Mouse (Mus musculus) MEL-GATA-1-ER (cell line): ENCODE results near the gene Rab37.

Experiments used
- DNase-seq: peaks from one replicate; pipeline ENCODE4 v3.0.0-alpha.2; 2012; ENCODE audit warnings: low read depth; ENCODE audit errors: extremely low read depth

The Rab37 gene

GRCm38 (mm10) chr11:115131768-115132381, 40.6 kb downstream of the Rab37 start:
- DNase-seq = no peak

DNA sequence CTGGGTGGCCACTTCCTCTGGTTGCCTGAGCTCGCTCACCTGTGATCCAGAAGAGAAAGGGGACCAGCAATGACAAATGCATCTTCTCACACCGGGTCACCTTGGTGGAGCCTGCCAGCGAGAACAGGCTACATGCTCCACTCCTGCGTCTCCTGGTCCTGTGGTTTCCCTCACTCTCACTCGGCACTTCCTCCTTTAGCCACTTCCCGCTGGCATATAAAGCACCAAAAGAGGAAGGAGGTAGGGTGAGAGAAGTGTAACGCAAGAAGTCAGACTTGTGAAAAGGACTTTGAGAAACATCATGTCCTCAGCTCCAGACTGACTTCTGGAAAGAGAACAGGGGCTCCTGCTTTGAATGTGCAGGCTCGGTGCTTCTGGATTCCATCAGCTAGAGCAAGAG, 42.6 kb downstream of the Rab37 start, which contains the start of gene Cd300lf:
Gene Cd300lf, minus strand, starts transcription at position 193 of the 400 bp plus-strand sequence.
- DNase-seq = peak; percentile 89

DNA sequence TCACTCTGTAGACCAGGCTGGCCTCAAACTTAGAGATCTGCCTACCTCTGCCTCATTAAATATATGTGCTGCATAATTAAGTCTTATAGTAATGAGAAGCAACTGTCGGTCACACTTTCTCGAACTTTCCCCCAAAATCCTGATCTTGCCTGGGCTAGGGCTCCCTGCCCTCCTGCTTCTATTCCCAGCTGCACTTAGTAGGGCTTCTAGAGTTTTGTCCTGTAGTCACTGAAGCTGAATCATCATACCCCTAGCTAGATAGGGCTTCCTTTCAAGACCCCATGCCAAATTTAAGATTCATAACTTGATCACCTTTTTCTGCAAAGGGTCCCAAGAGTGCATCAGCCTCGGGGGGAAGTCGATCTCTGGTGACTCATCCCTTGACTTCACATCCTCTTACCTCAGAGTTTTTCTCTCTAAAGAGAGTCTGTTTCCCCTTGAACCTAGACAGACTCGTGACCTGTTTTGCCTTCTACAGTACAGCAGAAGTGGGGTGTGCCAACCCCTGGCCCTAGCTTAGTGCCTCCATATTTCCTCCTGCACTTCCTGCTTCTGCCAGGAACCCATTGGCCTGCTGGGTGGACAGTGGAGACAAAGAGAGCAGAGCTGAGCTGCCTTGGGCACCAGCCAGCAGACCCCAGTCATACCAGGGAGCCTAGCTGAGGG, 47.5 kb downstream of the Rab37 start:
- DNase-seq = no peak

GRCm38 (mm10) chr11:115141970-115142369, 50.7 kb downstream of the Rab37 start:
- DNase-seq = no peak

- DNase-seq = no peak
Measured at GRCm38 (mm10) chr11:115147813-115148212, 56.6 kb downstream of the Rab37 start.

GRCm38 (mm10) chr11:115150741-115151254, 59.6 kb downstream of the Rab37 start:
- DNase-seq = no peak

DNA sequence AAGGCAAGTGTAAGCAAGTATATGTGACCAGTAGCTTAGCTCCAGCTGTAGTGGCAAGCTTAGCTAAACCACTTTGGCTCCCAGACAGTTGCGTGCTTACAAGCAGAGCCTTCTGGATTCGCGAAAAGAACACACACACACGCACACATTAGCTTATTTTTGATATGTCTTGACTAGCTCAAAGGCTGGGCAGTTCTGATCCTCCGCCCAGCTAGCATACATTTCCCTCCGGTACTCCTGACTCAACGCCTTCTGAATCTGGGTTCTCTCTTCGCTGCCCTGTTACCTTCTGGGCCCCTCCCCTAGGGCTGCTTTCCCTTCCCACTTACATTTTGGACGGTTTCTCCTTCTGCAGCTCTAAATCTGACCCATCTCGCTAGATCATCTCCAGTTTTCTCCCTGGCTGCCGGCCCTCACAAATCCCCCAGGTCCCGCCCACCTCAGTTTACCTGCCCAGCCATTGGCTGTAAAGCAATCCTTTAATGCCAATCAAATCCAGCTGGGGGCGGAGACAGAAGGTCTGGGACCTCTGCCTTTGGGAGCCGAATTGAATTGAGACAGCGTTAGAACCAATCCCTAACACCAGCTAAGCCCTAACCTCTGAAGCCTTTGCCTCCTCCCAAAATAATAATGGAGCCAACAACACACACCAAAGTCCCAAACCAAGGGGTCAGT, 60.7 kb downstream of the Rab37 start:
- peak; percentile 73 for DNase-seq

DNA sequence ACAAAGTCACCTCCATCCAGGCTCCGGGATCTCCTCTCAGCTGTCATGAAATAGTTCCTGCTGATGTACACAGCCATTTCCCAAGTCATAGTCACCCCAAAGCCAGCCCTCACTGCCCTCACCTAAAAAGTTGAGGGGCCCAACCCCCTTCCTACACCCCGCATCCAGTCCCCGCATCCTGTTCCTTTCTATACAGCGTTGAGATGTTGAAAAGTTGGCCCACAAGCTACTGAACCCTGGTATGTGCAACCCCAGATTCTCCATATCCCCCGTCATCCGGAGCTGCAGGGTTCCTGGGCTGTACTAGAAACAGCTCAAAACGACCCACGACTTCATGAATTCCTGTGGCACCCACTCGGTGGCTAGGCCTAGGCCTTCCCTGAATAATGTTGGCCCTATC, 61.9 kb downstream of the Rab37 start:
- DNase-seq = no peak

- peak; percentile 86 for DNase-seq
Measured at GRCm38 (mm10) chr11:115153699-115154292, 62.6 kb downstream of the Rab37 start.

GRCm38 (mm10) chr11:115155053-115155634, 63.9 kb downstream of the Rab37 start:
- no peak for DNase-seq

DNA sequence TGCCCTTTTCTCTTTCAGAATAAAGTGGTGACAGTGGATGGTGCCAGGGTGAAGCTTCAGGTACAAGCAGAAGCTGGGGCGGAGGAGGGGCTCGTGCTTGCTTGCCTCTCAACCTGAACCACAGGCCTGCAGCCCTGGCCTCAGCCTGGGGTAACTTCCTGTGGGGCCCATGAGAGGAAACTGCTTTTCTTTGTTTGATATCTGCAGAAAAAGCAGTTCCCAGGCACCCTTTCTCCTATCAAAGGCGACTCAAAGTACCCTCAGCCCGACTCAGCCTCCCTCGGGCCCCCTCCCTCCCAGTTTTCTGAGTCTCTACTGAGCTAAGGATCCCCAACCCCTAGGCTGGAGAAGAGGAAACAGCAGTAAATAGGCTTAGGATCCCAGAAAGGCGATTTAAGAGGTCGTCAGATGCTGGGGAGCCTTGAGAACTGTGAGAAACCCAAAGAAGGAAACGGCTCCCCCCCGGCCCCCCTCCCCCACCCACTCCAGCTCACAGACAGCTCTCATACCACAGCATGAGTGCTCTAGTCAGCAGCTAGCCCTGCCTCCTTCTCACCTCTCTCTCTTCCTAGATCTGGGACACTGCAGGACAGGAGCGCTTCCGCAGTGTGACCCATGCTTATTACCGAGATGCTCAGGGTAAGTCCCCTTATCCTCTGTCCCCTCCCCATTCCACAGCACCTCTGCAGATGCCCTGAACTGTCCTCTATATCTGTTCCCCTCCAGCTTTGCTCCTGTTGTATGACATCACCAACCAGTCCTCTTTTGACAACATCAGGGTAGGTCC, 66.9 kb downstream of the Rab37 start:
- no peak for DNase-seq

- DNase-seq = no peak
Measured at GRCm38 (mm10) chr11:115160016-115160797, 69.0 kb downstream of the Rab37 start.

DNA sequence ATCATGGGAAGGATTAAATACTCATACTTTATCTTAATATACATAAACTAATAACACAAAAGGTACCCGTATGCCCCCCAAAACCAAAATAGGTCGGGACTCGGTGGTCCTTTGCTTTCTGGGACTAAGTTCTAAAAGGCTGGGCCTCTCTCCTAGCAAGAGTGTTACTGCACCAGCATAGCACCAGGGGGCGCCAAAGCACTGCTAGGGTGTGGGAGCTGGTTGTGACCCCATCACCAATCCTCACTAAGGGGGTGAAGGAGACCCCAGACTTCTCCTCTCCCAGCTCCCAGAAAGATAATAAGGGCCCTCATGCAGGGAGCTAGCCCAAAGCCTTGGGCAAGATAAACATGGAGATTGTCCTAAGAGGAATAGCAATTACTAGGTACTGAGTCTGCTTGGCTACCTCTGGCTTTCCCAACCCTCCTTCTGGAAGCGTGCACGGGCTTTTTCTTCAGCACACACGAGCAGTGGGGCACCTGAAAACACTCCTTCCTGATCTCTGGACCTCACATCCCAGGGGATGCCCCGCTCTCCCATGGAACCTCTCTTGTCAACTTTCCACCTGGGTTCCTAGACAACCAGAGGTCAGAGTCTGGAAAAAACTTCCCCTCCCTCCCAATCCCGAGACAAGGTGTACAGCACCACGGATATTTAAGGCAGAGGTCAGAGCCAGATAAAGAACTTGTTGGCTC, 69.8 kb downstream of the Rab37 start:
- no peak for DNase-seq

- DNase-seq = peak; percentile 90
Measured at GRCm38 (mm10) chr11:115161578-115162204, 70.5 kb downstream of the Rab37 start.

GRCm38 (mm10) chr11:115162205-115162601, 71.0 kb downstream of the Rab37 start:
- DNase-seq = no peak

DNA sequence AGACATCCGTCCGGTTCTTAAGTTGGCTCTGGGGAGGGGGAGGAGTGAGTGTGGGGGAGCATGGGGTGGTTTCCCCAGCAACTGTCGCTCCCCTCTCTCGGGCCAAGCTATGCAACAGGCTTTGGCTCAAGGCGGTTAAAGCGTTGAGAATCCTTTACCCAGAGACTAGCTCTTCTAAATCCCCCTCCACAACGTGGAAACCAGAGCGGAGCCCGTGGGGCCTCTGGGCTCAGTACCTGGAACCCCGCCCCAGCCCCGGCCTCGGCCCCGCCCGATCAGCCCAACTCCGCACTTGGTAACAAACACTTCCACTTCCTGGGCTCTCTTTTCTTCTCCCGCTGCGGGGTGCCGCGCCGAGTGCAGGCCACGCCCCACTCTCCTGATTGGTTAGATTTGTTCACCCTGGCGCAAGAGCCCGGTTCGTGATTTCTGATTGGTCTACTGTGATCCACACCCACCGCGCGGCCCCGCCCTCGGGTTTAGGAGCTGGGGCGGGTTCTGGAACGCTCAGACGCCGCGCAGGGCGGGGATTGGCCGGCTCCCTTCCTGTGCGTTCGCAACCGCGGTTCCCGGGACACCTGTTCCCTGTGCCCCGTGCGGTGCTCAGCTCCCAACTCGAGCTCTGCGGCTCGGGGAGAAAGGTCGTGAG, 71.7 kb downstream of the Rab37 start, which contains the start of gene Slc9a3r1:
Gene Slc9a3r1, plus strand, starts transcription at position 510 of the 649 bp plus-strand sequence.
- peak; percentile 92 for DNase-seq

DNA sequence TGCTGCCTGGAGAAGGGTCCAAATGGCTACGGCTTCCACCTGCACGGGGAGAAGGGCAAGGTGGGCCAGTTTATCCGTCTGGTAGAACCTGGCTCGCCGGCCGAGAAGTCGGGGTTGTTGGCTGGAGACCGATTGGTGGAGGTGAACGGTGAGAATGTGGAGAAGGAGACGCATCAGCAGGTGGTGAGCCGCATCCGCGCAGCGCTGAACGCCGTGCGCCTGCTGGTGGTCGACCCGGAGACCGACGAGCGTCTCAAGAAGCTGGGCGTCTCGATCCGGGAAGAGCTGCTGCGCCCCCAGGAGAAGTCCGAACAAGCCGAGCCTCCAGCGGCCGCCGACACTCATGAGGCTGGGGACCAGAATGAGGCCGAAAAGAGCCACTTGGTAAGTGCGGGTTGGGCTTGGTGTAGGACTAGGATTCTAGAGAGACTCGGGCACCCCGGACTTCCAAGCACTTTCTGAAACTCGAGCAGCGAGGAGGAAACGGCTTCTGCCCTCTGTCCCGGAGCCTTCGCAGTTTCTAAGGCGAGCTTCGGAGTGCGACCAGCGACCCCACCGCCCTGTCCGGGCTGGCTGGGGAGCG, 72.4 kb downstream of the Rab37 start:
- DNase-seq = no peak
